Mouse (Mus musculus): ENCODE data around the gene Gm49661.

- TF ChIP-seq POLR2A (IDR thresholded peaks at IDR 0.05; ENCODE audit: low read depth, low read length) (peak; percentile 4), CTCF (conservative IDR thresholded peaks at IDR 0.05; ENCODE audit: insufficient read depth, insufficient read length, low read depth, low read length) (no peak)
Observed at GRCm38 (mm10) chr8:84965731-84966291, 3.4 kb downstream of the Gm49661 start.
